Mouse (Mus musculus) MEL (cell line): ENCODE results near the gene Ccdc117. TPM values are rescaled to one million over a fixed set of nuclear protein-coding genes. Genes with fewer than 3 reads are reported as not detected.

Experiments
- DNase-seq: peaks from one replicate; pipeline ENCODE4 v3.0.0; 2011; ENCODE audit warnings: low read depth, low spot score
- H3K27ac ChIP-seq: 2 replicates; pipeline ENCODE4 v1.5.1; 2012; ENCODE audit warnings: low read depth, mild to moderate bottlenecking, control low read depth, low read length, moderate library complexity; ENCODE audit not compliant: control insufficient read depth
- H3K27me3 ChIP-seq, 2 experiments: fragments of 150-350 bp in 1 of 2; sonication (generic) in 1 of 2; 2 replicates each; pipeline ENCODE4 v1.6.1; 2012; ENCODE audit warnings: low read length in 2 of 2, mild to moderate bottlenecking in 2 of 2, improper control_type of control experiment in 1 of 2, moderate library complexity in 1 of 2; ENCODE audit not compliant: insufficient read depth in 2 of 2, control insufficient read depth in 1 of 2
- H3K36me3 ChIP-seq, 2 experiments: 2 replicates each; pipeline ENCODE4 v1.6.1; 2012 to 2014; ENCODE audit warnings: low read length in 2 of 2, improper control_type of control experiment in 1 of 2, inconsistent platforms in 1 of 2, mild to moderate bottlenecking in 1 of 2; ENCODE audit not compliant: insufficient read depth in 2 of 2, control insufficient read depth in 1 of 2
- H3K4me1 ChIP-seq, 2 experiments: fragments of 150-350 bp in 1 of 2; sonication (generic) in 1 of 2; 2 replicates each; pipeline ENCODE4 v1.6.1; 2012; ENCODE audit warnings: low read length in 2 of 2, improper control_type of control experiment in 1 of 2, mild to moderate bottlenecking in 1 of 2; ENCODE audit not compliant: insufficient read depth in 2 of 2, control insufficient read depth in 1 of 2
- H3K4me3 ChIP-seq, 2 experiments: fragments of 150-350 bp in 1 of 2; sonication (generic) in 1 of 2; 2 replicates each; pipeline ENCODE4 v1.5.1; 2012; ENCODE audit warnings: low read depth in 2 of 2, low read length in 2 of 2, mild to moderate bottlenecking in 2 of 2, moderate library complexity in 2 of 2, control low read depth in 1 of 2, improper control_type of control experiment in 1 of 2; ENCODE audit not compliant: control insufficient read depth in 1 of 2, insufficient read depth in 1 of 2
- H3K79me2 ChIP-seq: 2 replicates; pipeline ENCODE4 v1.6.1; 2012; ENCODE audit warnings: mild to moderate bottlenecking, low read length, moderate library complexity; ENCODE audit not compliant: control insufficient read depth, poor library complexity, insufficient read depth
- H3K9ac ChIP-seq: 2 replicates; pipeline ENCODE4 v1.6.1; 2012; ENCODE audit warnings: low read depth, mild to moderate bottlenecking, control low read depth, low read length, moderate library complexity; ENCODE audit not compliant: control insufficient read depth, poor library complexity, severe bottlenecking
- H3K9me3 ChIP-seq: fragments of 150-350 bp; sonication (generic); replicated peaks from 2 replicates; pipeline ENCODE4 v1.6.1; 2012; ENCODE audit warnings: mild to moderate bottlenecking, low read length, improper control_type of control experiment, moderate library complexity; ENCODE audit not compliant: insufficient read depth
- CHD1 ChIP-seq: IDR thresholded peaks from 2 replicates; pipeline ENCODE4 v1.6.1; 2012; ENCODE audit warnings: low read depth, mild to moderate bottlenecking, inconsistent platforms, low read length, improper control_type of control experiment
- CHD2 ChIP-seq: IDR thresholded peaks from 2 replicates; pipeline ENCODE4 v1.6.1; 2011; ENCODE audit warnings: low read length, improper control_type of control experiment
- CTCF ChIP-seq, 3 experiments: IDR thresholded peaks in 2 of 3; conservative IDR thresholded peaks in 1 of 3; 2 replicates each; pipeline ENCODE4 v1.5.1; 2011 to 2012; ENCODE audit warnings: low read length in 3 of 3, low read depth in 2 of 3, mild to moderate bottlenecking in 2 of 3, improper control_type of control experiment in 1 of 3, inconsistent platforms in 1 of 3, mixed read lengths in 1 of 3, moderate library complexity in 1 of 3; ENCODE audit not compliant: control insufficient read depth in 1 of 3, insufficient read depth in 1 of 3, poor library complexity in 1 of 3, severe bottlenecking in 1 of 3
- E2F4 ChIP-seq: IDR thresholded peaks from 2 replicates; pipeline ENCODE4 v1.6.1; 2011; ENCODE audit warnings: low read depth, low read length, improper control_type of control experiment, borderline replicate concordance
- EP300 ChIP-seq, 2 experiments: IDR thresholded peaks; 2 replicates each; pipeline ENCODE4 v1.6.1; 2011; ENCODE audit warnings: improper control_type of control experiment in 2 of 2, low read length in 2 of 2, low read depth in 1 of 2, mild to moderate bottlenecking in 1 of 2
- GATA1 ChIP-seq: IDR thresholded peaks from 2 replicates; pipeline ENCODE4 v1.6.1; 2011; ENCODE audit warnings: low read depth, low read length, improper control_type of control experiment
- JUND ChIP-seq: IDR thresholded peaks from 2 replicates; pipeline ENCODE4 v1.6.1; 2011; ENCODE audit warnings: low read depth, mild to moderate bottlenecking, improper control_type of control experiment, low read length
- KAT2A ChIP-seq: conservative IDR thresholded peaks from 2 replicates; pipeline ENCODE4 v1.6.1; 2012; ENCODE audit warnings: low read depth, low read length, improper control_type of control experiment, inconsistent platforms
- MAX ChIP-seq: IDR thresholded peaks from 2 replicates; pipeline ENCODE4 v1.6.1; 2011; ENCODE audit warnings: low read length, improper control_type of control experiment
- MAZ ChIP-seq: IDR thresholded peaks from 2 replicates; pipeline ENCODE4 v1.6.1; 2012; ENCODE audit warnings: low read depth, mild to moderate bottlenecking, inconsistent platforms, low read length, improper control_type of control experiment
- MYB ChIP-seq: IDR thresholded peaks from 2 replicates; pipeline ENCODE4 v1.6.1; 2011; ENCODE audit warnings: mild to moderate bottlenecking, low read depth, low read length, improper control_type of control experiment
- MYC ChIP-seq: IDR thresholded peaks from 2 replicates; pipeline ENCODE4 v1.6.1; 2011; ENCODE audit warnings: low read depth, mild to moderate bottlenecking, low read length, improper control_type of control experiment, moderate library complexity
- POLR2AphosphoS5 ChIP-seq: IDR thresholded peaks from 2 replicates; pipeline ENCODE4 v1.6.1; 2012; ENCODE audit warnings: low read depth, borderline replicate concordance, mild to moderate bottlenecking, inconsistent platforms, low read length, moderate library complexity, mixed read lengths
- RAD21 ChIP-seq: IDR thresholded peaks from 2 replicates; pipeline ENCODE4 v1.6.1; 2011; ENCODE audit warnings: mild to moderate bottlenecking, low read depth, low read length, improper control_type of control experiment
- SIN3A ChIP-seq: IDR thresholded peaks from 2 replicates; pipeline ENCODE4 v1.6.1; 2012; ENCODE audit warnings: low read length, improper control_type of control experiment, inconsistent platforms
- UBTF ChIP-seq: IDR thresholded peaks from 2 replicates; pipeline ENCODE4 v1.6.1; 2012; ENCODE audit warnings: low read depth, mild to moderate bottlenecking, inconsistent platforms, low read length, improper control_type of control experiment, moderate library complexity, borderline replicate concordance; ENCODE audit not compliant: insufficient read depth
- USF1 ChIP-seq: IDR thresholded peaks from 2 replicates; pipeline ENCODE4 v1.6.1; 2014; ENCODE audit warnings: low read depth, mild to moderate bottlenecking, inconsistent platforms, low read length, improper control_type of control experiment, moderate library complexity
- ZC3H11A ChIP-seq: IDR thresholded peaks from 2 replicates; pipeline ENCODE4 v1.6.1; 2012; ENCODE audit warnings: low read depth, mild to moderate bottlenecking, inconsistent platforms, low read length, improper control_type of control experiment
- ZNF384 ChIP-seq: IDR thresholded peaks from 2 replicates; pipeline ENCODE4 v1.6.1; 2012; ENCODE audit warnings: low read depth, mild to moderate bottlenecking, inconsistent platforms, low read length, improper control_type of control experiment
- polyA plus RNA-seq, 2 experiments: library from polyadenylated mRNA; stranded (reverse) in 1 of 2; unstranded in 1 of 2; fragments of >175 nt in 1 of 2; fragments of >200 nt in 1 of 2; gene quantifications; 2 replicates each; pipeline versions ENCODE4 v1.2.1 to v1.2.4; 2012; ENCODE audit warnings: low replicate concordance in 2 of 2, low read depth in 1 of 2; ENCODE audit not compliant: insufficient read length in 2 of 2, insufficient read depth in 1 of 2, missing spikeins in 1 of 2
- total RNA-seq: library from RNA; depleted of rRNA; stranded (reverse); fragments of 300-350 nt; gene quantifications from 2 replicates; pipeline ENCODE4 v1.2.3, GENCODE M21; 2012

Gene Ccdc117
- total and polyA plus RNA-seq, 3 experiments: 19.4 to 35.4 TPM; not detected in 1

DNA sequence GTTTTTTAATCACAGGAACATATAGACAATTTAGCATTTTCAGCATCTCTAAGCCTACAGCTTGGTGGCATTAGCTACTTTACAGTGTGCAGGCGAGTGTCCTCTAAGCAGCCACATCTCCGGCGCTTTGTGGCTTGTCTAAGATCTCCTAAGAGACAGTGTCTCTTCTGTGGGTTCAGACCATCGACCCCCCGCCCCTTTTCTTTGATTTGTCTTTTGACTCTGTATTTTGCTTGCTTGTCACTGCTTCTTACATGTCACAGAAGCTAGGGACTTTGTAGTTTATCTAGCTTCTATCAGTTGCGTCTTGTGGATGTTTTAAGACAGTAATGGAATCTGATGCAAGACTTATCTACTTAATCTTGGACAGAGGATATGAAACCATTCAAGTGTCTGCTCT, 24.6 kb downstream of the Ccdc117 start:
- Histone ChIP-seq H3K9ac (no peak overlapping the region), H3K27ac (no peak overlapping the region), H3K27me3 (no peaks in the 10 kb centered on the region), H3K79me2 (peaks cover 15% of the 10 kb centered on the region), H3K9me3 (no peaks in the 10 kb centered on the region), H3K4me3 (no peak overlapping the region), H3K36me3 (peaks cover 2 to 6% of the 10 kb centered on the region in 2 experiments), H3K4me1 (peaks cover 4% of the 10 kb centered on the region in 2 experiments)
- DNase-seq: no peak
- TF ChIP-seq CHD1 (no peak), RAD21 (no peak), MYC (no peak), USF1 (no peak)

DNA sequence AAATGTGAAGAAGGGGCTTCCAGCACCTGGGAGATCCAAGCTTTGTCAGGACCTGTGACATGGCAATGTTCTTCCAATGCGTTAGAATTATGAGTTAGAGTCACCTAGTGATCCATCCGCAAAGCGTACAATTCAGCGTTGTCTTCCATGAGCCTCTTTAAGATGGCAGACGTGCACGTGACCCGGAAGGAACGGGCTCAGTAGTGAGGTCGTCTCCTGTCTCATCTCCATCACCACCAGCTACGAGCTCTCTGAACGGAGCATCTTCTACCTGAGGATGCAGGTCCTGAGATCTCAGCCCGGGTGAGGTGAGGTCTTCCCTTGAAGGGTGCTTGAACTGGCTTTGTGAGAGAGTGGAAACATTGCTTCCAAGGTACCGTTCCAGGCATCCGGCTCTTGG, 25.4 kb downstream of the Ccdc117 start:
- Histone ChIP-seq H3K4me3 (no peak overlapping the region), H3K4me1 (peaks cover 3 to 6% of the 10 kb centered on the region in 2 experiments), H3K27ac (no peak overlapping the region), H3K79me2 (peaks cover 8% of the 10 kb centered on the region), H3K9ac (no peak overlapping the region), H3K36me3 (peaks cover 0 to 4% of the 10 kb centered on the region in 2 experiments; a peak in 2 of 4 replicates), H3K27me3 (no peaks in the 10 kb centered on the region), H3K9me3 (no peaks in the 10 kb centered on the region)
- no peak for DNase-seq
- TF ChIP-seq MAZ (no peak), KAT2A (no peak), CHD1 (no peak), POLR2AphosphoS5 (no peak), SIN3A (no peak), ZC3H11A (no peak), CHD2 (no peak), RAD21 (no peak), UBTF (no peak), CTCF (IDR thresholded peaks at IDR 0.05 in 2 of 3, conservative IDR thresholded peaks at IDR 0.05 in 1 of 3; ENCODE audit: control insufficient read depth in 1 of 3, insufficient read depth in 1 of 3, low read depth in 2 of 3, low read length in 3 of 3, poor library complexity in 1 of 3, severe bottlenecking in 1 of 3) (no peak), E2F4 (no peak), JUND (no peak), MYB (no peak), MAX (no peak), GATA1 (no peak), ZNF384 (no peak), EP300 (IDR thresholded peaks at IDR 0.05; ENCODE audit: low read depth in 1 of 2, low read length in 2 of 2) (no peak)
- TF ChIP-seq, all 39 proteins: peak for 0
